Mouse (Mus musculus) liver, embryonic 14.5 days (tissue): ENCODE results near the gene Col9a1. TPM values are rescaled to one million over a fixed set of nuclear protein-coding genes. Genes with fewer than 3 reads are reported as not detected.

Experiments
- ATAC-seq: fragments of 200-750 bp; cut with Nextera tagmentation; 2 replicates; pipeline ENCODE4 v1.8.0; 2017; ENCODE audit warnings: moderate number of reproducible peaks, mild to moderate bottlenecking, moderate library complexity; ENCODE audit not compliant: insufficient read depth
- DNase-seq, 3 experiments: peaks; one replicate each; pipeline ENCODE4 v3.0.0-alpha.2; 2012 to 2013; ENCODE audit warnings: low read depth in 3 of 3, low spot score in 3 of 3
- H3K27ac ChIP-seq: fragments of 300-500 bp; sonication (generic); 2 replicates; pipeline ENCODE4 v1.5.1; 2014; ENCODE audit warnings: moderate library complexity, mild to moderate bottlenecking, control low read depth, inconsistent platforms
- H3K27me3 ChIP-seq: fragments of 300-500 bp; sonication (generic); 2 replicates; pipeline ENCODE4 v1.6.1; 2014; ENCODE audit warnings: mild to moderate bottlenecking, low read length, moderate library complexity; ENCODE audit not compliant: control insufficient read depth, insufficient read depth
- H3K36me3 ChIP-seq: fragments of 300-500 bp; sonication (generic); replicated peaks from 2 replicates; pipeline ENCODE4 v1.6.1; 2014; ENCODE audit warnings: low read depth; ENCODE audit not compliant: control insufficient read depth, insufficient read depth
- H3K4me1 ChIP-seq, 2 experiments: fragments of 200-500 bp in 1 of 2; fragments of 300-500 bp in 1 of 2; sonication (generic) in 1 of 2; replicated peaks; 2 replicates each; pipeline ENCODE4 v1.6.1; 2012 to 2014; ENCODE audit warnings: antibody characterized with exemption in 1 of 2, inconsistent platforms in 1 of 2, low read length in 1 of 2; ENCODE audit not compliant: control insufficient read depth in 2 of 2, insufficient read depth in 2 of 2
- H3K4me2 ChIP-seq: fragments of 300-500 bp; sonication (generic); 2 replicates; pipeline ENCODE4 v1.6.1; 2014; ENCODE audit warnings: low read depth, mild to moderate bottlenecking, control low read depth, moderate library complexity
- H3K4me3 ChIP-seq, 2 experiments: fragments of 200-500 bp in 1 of 2; fragments of 300-500 bp in 1 of 2; sonication (generic) in 1 of 2; 2 replicates each; pipeline ENCODE4 v1.5.1; 2012 to 2014; ENCODE audit warnings: low read depth in 2 of 2, low read length in 2 of 2, mild to moderate bottlenecking in 2 of 2, control low read depth in 1 of 2, inconsistent platforms in 1 of 2, moderate library complexity in 1 of 2; ENCODE audit not compliant: insufficient read depth in 1 of 2
- H3K9ac ChIP-seq: fragments of 300-500 bp; sonication (generic); replicated peaks from 2 replicates; pipeline ENCODE4 v1.6.1; 2014; ENCODE audit warnings: mild to moderate bottlenecking, control low read depth, moderate library complexity
- H3K9me3 ChIP-seq: fragments of 300-500 bp; sonication (generic); 2 replicates; pipeline ENCODE4 v1.6.1; 2016; ENCODE audit warnings: low read length, mixed read lengths; ENCODE audit not compliant: control insufficient read depth
- CTCF ChIP-seq: IDR thresholded peaks from 2 replicates; pipeline ENCODE4 v1.5.1; 2016; ENCODE audit warnings: antibody characterized with exemption, low read depth, control low read depth
- EP300 ChIP-seq: IDR thresholded peaks from 2 replicates; pipeline ENCODE4 v1.6.1; 2016; ENCODE audit warnings: antibody characterized with exemption, low read depth
- WGBS: fragments of 180-500 bp; shearing (Covaris S2); extraction: QIAGEN DNeasy Blood & Tissue Kit; methylation state at CpG from one replicate; pipeline ENCODE4 v1.1.7; 2014; ENCODE audit not compliant: insufficient replicate concordance; 5-methylcytosine and 5-hydroxymethylcytosine counted together
- polyA plus RNA-seq, 2 experiments: library from polyadenylated mRNA; depleted of rRNA in 1 of 2; stranded (reverse) in 1 of 2; unstranded in 1 of 2; fragments of >200 nt; fragmentation: Nextera tagmentation in 1 of 2; extraction: Ambion mirVana in 1 of 2; gene quantifications; 2 replicates each; pipeline versions ENCODE4 v1.2.1 to v1.2.3; 2012 to 2014

Col9a1 gene
- polyA plus RNA-seq (2012; rRNA removed) (0.03 and 0.13 TPM in 2 replicates), polyA plus RNA-seq (2014; fragmentation: Nextera tagmentation; extraction: Ambion mirVana) (0.04 TPM in 1 of 2 replicates, not detected in the other)

GRCm38 (mm10) chr1:24177224-24177851 is at the start of gene Col9a1:
Gene Col9a1 (plus strand): TSS chr1:24177610.
- Histone ChIP-seq H3K4me1 (no peaks in the 10 kb centered on the region), H3K27ac (no peak within 1 kb of the TSS), H3K9me3 (no peaks in the 10 kb centered on the region), H3K36me3 (no peaks in the 10 kb centered on the region), H3K4me2 (no peak within 1 kb of the TSS), H3K4me3 (no peak within 1 kb of the TSS), H3K9ac (no peak within 1 kb of the TSS), H3K27me3 (no peaks in the 10 kb centered on the region)
- WGBS: 52% methylated on average over 6 of the region's 6 CpGs
- DNase-seq (no peak), ATAC-seq (no peak)
- no peak for TF ChIP-seq EP300
- TF ChIP-seq CTCF: no peak

GRCm38 (mm10) chr1:24127866-24128265 is 49.5 kb upstream of the Col9a1 start:
- 52% methylated on average over 6 of the region's 6 CpGs for WGBS
- Histone ChIP-seq H3K4me1 (no peaks in the 10 kb centered on the region), H3K4me3 (no peak overlapping the region), H3K36me3 (no peaks in the 10 kb centered on the region), H3K9ac (no peak overlapping the region), H3K27ac (no peak overlapping the region), H3K9me3 (no peaks in the 10 kb centered on the region), H3K27me3 (no peaks in the 10 kb centered on the region), H3K4me2 (no peak overlapping the region)
- TF ChIP-seq EP300 (no peak), CTCF (no peak)
- no peak for ATAC-seq
- DNase-seq: no peak

DNA sequence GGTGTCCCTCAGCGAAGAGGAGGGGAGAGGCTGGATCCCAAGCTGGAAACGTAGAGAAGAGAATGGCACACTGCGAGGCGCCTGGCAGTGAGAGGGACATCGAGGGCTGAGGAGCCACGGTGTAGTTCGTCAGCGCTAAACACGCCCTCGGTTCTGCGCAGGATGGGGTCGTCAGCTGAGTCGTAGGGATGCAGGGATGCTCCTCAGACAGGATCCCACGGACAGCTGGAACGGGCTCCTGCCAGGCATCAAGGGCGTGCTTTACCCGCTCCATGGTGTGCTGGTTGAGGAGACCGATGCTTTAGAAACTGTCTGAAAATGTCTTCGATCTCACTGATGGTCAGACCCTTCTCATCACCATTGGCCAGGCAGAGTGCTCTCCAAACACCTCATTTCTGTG is 43.6 kb upstream of the Col9a1 start:
- no peak for TF ChIP-seq EP300
- TF ChIP-seq CTCF: no peak
- H3K36me3 ChIP-seq: no peaks in the 10 kb centered on the region
- ATAC-seq (no peak), DNase-seq (no peak)
- H3K9me3 ChIP-seq: no peaks in the 10 kb centered on the region
- no peak overlapping the region for H3K4me2 ChIP-seq
- H3K27ac ChIP-seq: no peak overlapping the region
- no peak overlapping the region for H3K4me3 ChIP-seq
- H3K4me1 ChIP-seq: no peaks in the 10 kb centered on the region
- no peak overlapping the region for H3K9ac ChIP-seq
- H3K27me3 ChIP-seq: no peaks in the 10 kb centered on the region
- WGBS: 34% methylated on average over 19 of the region's 19 CpGs

DNA sequence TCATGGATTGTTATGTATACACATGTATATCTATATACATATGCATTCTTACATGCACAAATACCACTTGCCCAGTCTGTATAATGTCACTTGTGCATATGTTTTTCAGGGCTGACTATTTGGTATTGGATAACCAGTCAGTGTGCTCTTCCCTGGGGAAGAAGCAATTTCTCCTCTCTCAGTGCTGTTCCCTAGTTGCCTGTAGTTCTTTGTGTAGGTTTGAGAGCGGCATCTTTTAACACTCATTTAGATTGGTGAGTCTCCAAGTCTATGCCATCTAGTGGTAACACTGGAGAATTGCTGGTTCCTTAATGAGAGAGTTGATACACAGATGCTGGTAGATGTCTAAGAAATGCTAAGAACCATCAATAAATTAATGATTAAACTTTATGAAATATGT is 42.6 kb upstream of the Col9a1 start:
- Histone ChIP-seq H3K4me3 (no peak overlapping the region), H3K9me3 (no peaks in the 10 kb centered on the region), H3K27ac (no peak overlapping the region), H3K9ac (no peak overlapping the region), H3K36me3 (no peaks in the 10 kb centered on the region), H3K4me2 (no peak overlapping the region), H3K4me1 (no peaks in the 10 kb centered on the region), H3K27me3 (no peaks in the 10 kb centered on the region)
- 15% methylated on average over 1 of the region's 1 CpGs for WGBS
- no peak for ATAC-seq
- no peak for DNase-seq
- TF ChIP-seq CTCF (peak; percentile 36; the same call in 1 of the 2 replicates), EP300 (no peak)

GRCm38 (mm10) chr1:24137133-24137532 is 40.3 kb upstream of the Col9a1 start:
- TF ChIP-seq CTCF (peak; percentile 89), EP300 (no peak)
- H3K4me3 ChIP-seq: no peak overlapping the region
- 7% methylated on average over 3 of the region's 3 CpGs for WGBS
- no peak overlapping the region for H3K4me2 ChIP-seq
- H3K36me3 ChIP-seq: no peaks in the 10 kb centered on the region
- no peak overlapping the region for H3K27ac ChIP-seq
- DNase-seq: peak in 2 of 3 experiments; percentile 2
- H3K9me3 ChIP-seq: no peaks in the 10 kb centered on the region
- H3K27me3 ChIP-seq: no peaks in the 10 kb centered on the region
- H3K9ac ChIP-seq: no peak overlapping the region
- no peaks in the 10 kb centered on the region for H3K4me1 ChIP-seq
- no peak for ATAC-seq
